Mouse (Mus musculus) intestine, postnatal 0 days (tissue): ENCODE measurements at regions not wholly inside any gene's neighbourhood (a gene's known extent, or its start where the extent isn't known, plus 50 kb on each side); places are given as distances from the start of the nearest gene placed in this dataset.
"Not testable (repeated sequence)": the region's sequence is repeated elsewhere in the genome, so short reads cannot be mapped to it uniquely, and the experiment has no call there.

Source experiments
- ATAC-seq: fragments of 200-750 bp; cut with Nextera tagmentation; 2 replicates; pipeline ENCODE4 v1.8.0; 2017; ENCODE audit warnings: mild to moderate bottlenecking, moderate TSS enrichment, moderate library complexity
- H3K27ac ChIP-seq: fragments of 300-500 bp; sonication (generic); 2 replicates; pipeline ENCODE4 v1.5.1; 2014; ENCODE audit warnings: mild to moderate bottlenecking, low read depth, low read length, moderate library complexity
- H3K27me3 ChIP-seq: fragments of 300-500 bp; sonication (generic); replicated peaks from 2 replicates; pipeline ENCODE4 v1.6.1; 2014; ENCODE audit warnings: low read length, mixed read lengths; ENCODE audit not compliant: control insufficient read depth, insufficient read depth
- H3K36me3 ChIP-seq: fragments of 300-500 bp; sonication (generic); 2 replicates; pipeline ENCODE4 v1.6.1; 2014; ENCODE audit warnings: mild to moderate bottlenecking, moderate library complexity; ENCODE audit not compliant: control insufficient read depth, insufficient read depth
- H3K4me1 ChIP-seq: fragments of 300-500 bp; sonication (generic); replicated peaks from 2 replicates; pipeline ENCODE4 v1.6.1; 2014; ENCODE audit warnings: antibody characterized with exemption, low read length, mixed read lengths; ENCODE audit not compliant: control insufficient read depth, insufficient read depth
- H3K4me2 ChIP-seq: fragments of 300-500 bp; sonication (generic); replicated peaks from 2 replicates; pipeline ENCODE4 v1.6.1; 2014; ENCODE audit warnings: low read depth, mild to moderate bottlenecking, moderate library complexity
- H3K4me3 ChIP-seq: fragments of 300-500 bp; sonication (generic); 2 replicates; pipeline ENCODE4 v1.5.1; 2014; ENCODE audit warnings: low read depth, low read length
- H3K9ac ChIP-seq: fragments of 300-500 bp; sonication (generic); 2 replicates; pipeline ENCODE4 v1.6.1; 2014; ENCODE audit warnings: mild to moderate bottlenecking, low read depth, low read length
- H3K9me3 ChIP-seq: fragments of 300-500 bp; sonication (generic); 2 replicates; pipeline ENCODE4 v1.6.1; 2016; ENCODE audit warnings: mixed run types; ENCODE audit not compliant: control insufficient read depth
- CTCF ChIP-seq: sonication (generic); IDR thresholded peaks from 2 replicates; pipeline ENCODE4 v1.5.1; 2016; ENCODE audit warnings: low read depth, mild to moderate bottlenecking, control low read depth, antibody characterized with exemption, moderate library complexity
- WGBS: fragments of 180-500 bp; shearing (Covaris S2); extraction: QIAGEN DNeasy Blood & Tissue Kit; methylation state at CpG from one replicate; pipeline ENCODE4 v1.1.7; 2014; 5-methylcytosine and 5-hydroxymethylcytosine counted together

- no peak for ATAC-seq
- 29% methylated on average over 3 of the region's 3 CpGs for WGBS
- no peaks in the 10 kb centered on the region for H3K9me3 ChIP-seq
These were observed 183.3 kb upstream of the Zfp770 start for GRCm38 (mm10) chr2:114384566-114384965.

GRCm38 (mm10) chr2:114378844-114379533, 177.7 kb upstream of the Zfp770 start:
- no peak overlapping the region for H3K4me2 ChIP-seq
- no peak for ATAC-seq
- H3K4me1 ChIP-seq = no peaks in the 10 kb centered on the region
- H3K9ac ChIP-seq = no peak overlapping the region
- no peak overlapping the region for H3K4me3 ChIP-seq
- no peaks in the 10 kb centered on the region for H3K9me3 ChIP-seq
- no peak overlapping the region for H3K27ac ChIP-seq
- TF ChIP-seq CTCF = no peak
- H3K27me3 ChIP-seq = no peaks in the 10 kb centered on the region
- 82% methylated on average over 1 of the region's 1 CpGs for WGBS
- no peaks in the 10 kb centered on the region for H3K36me3 ChIP-seq

More at GRCm38 (mm10) chr2:114384566-114384965, 183.3 kb upstream of the Zfp770 start:
- Histone ChIP-seq H3K27ac (no peak overlapping the region), H3K4me2 (no peak overlapping the region), H3K4me3 (no peak overlapping the region), H3K9ac (no peak overlapping the region), H3K36me3 (no peaks in the 10 kb centered on the region), H3K27me3 (no peaks in the 10 kb centered on the region), H3K4me1 (no peaks in the 10 kb centered on the region)
- no peak for TF ChIP-seq CTCF

GRCm38 (mm10) chr2:114373476-114373875, 172.2 kb upstream of the Zfp770 start:
- TF ChIP-seq CTCF = no peak
- Histone ChIP-seq H3K4me2 (no peak overlapping the region), H3K4me3 (no peak overlapping the region), H3K27ac (no peak overlapping the region), H3K27me3 (no peaks in the 10 kb centered on the region), H3K4me1 (no peaks in the 10 kb centered on the region), H3K9me3 (no peaks in the 10 kb centered on the region), H3K9ac (no peak overlapping the region), H3K36me3 (no peaks in the 10 kb centered on the region)
- no peak for ATAC-seq
- WGBS = 51% methylated on average over 7 of the region's 7 CpGs

- H3K4me3 ChIP-seq, H3K27ac ChIP-seq, H3K36me3 ChIP-seq, H3K4me1 ChIP-seq, H3K27me3 ChIP-seq, H3K9me3 ChIP-seq, H3K4me2 ChIP-seq, ATAC-seq, H3K9ac ChIP-seq: not testable (repeated sequence)
- 73% methylated on average over 11 of the region's 11 CpGs for WGBS
These were observed 152.6 kb upstream of the Zfp770 start for GRCm38 (mm10) chr2:114353876-114354275.

GRCm38 (mm10) chr2:114340578-114341293, 139.5 kb upstream of the Zfp770 start:
- Histone ChIP-seq H3K9me3 (no peaks in the 10 kb centered on the region), H3K4me3 (no peak overlapping the region), H3K36me3 (no peaks in the 10 kb centered on the region), H3K27ac (no peak overlapping the region), H3K9ac (no peak overlapping the region), H3K4me2 (no peak overlapping the region), H3K4me1 (no peaks in the 10 kb centered on the region), H3K27me3 (no peaks in the 10 kb centered on the region)
- no peak for TF ChIP-seq CTCF
- no peak for ATAC-seq
- whole genome bisulfite sequencing = 81% methylated on average over 9 of the region's 9 CpGs

- Histone ChIP-seq H3K9ac (no peak overlapping the region), H3K36me3 (no peaks in the 10 kb centered on the region), H3K4me3 (no peak overlapping the region), H3K4me2 (no peak overlapping the region), H3K27ac (no peak overlapping the region), H3K27me3 (no peaks in the 10 kb centered on the region), H3K9me3 (no peaks in the 10 kb centered on the region), H3K4me1 (no peaks in the 10 kb centered on the region)
- 64% methylated on average over 3 of the region's 3 CpGs for WGBS
- ATAC-seq = no peak
- TF ChIP-seq CTCF = no peak
These were observed 100.5 kb upstream of the Zfp770 start for GRCm38 (mm10) chr2:114301746-114302145.
